30 mouse cellular contexts compared by ENCODE assay signal in the genomic region with DNA sequence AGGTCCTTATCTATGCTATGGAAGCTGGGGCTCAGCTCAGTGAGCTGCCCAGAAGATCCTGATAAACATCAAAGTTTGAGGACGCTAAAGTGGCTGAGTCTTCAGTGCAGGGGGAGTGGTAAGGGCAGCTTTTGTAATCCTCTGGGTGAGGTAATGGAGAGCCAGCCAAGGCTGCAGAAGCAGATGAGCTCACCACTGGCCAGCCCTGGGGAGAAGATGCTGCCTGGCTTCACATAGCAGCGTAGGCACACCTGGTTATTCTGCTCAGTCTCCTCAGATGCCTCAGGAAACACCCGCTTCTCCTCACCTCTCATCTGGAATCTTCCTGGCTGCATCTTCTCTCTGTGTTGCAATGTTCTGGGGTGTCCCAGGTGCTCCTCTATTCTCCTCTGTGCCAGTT. TPM values are rescaled to one million over a fixed set of nuclear protein-coding genes. Genes with fewer than 3 reads are reported as not detected.
DNase-seq lines count a peak whose midpoint lies in the region; ATAC-seq lines count a peak whose summit lies in the region.
"Had no signal": no experiment of that assay in that cellular context is flagged by ENCODE, and none has a peak within 500 bp of the region (broad histone marks: within the 10 kb centered on the region; RNA-seq: fewer than 3 reads in every experiment).

No protein-coding gene starts in this region.

- no peak overlapping the region for H3K27ac ChIP-seq in liver, embryonic 11.5 days (ENCODE audit: low read depth, low read length)
- H3K27ac ChIP-seq: gastrocnemius, adult 2 months; hindbrain, embryonic 12.5 days; kidney, embryonic 15.5 days; limb, embryonic 12.5 days; liver, embryonic 14.5 days; midbrain, embryonic 15.5 days; neural tube, embryonic 13.5 days; stomach, embryonic 15.5 days had no signal

- H3K27me3 ChIP-seq in liver, embryonic 11.5 days (replicated peaks; ENCODE audit: control insufficient read depth, insufficient read depth, low read length): no peaks in the 10 kb centered on the region
- H3K27me3 ChIP-seq: hindbrain, embryonic 12.5 days; kidney, embryonic 15.5 days; limb, embryonic 12.5 days; midbrain, embryonic 15.5 days; neural tube, embryonic 13.5 days; stomach, embryonic 15.5 days had no signal

- no peak overlapping the region for H3K4me2 ChIP-seq in liver, embryonic 11.5 days
- H3K4me2 ChIP-seq: hindbrain, embryonic 12.5 days; kidney, embryonic 15.5 days; limb, embryonic 12.5 days; midbrain, embryonic 15.5 days; neural tube, embryonic 13.5 days; stomach, embryonic 15.5 days had no signal

- DNase-seq in liver, embryonic 11.5 days (ENCODE audit: low spot score): no peak
- DNase-seq in liver: no peak
- DNase-seq in yolk sac, embryonic 10.5 days (ENCODE audit: low spot score): peak; percentile 36
- no peak for DNase-seq in ovary, adult 18-20 months (ENCODE audit: low spot score)
- no peak for DNase-seq in spleen, adult 12 weeks (ENCODE audit: low spot score)
- DNase-seq: cerebellum, adult 9-10 months; gastrocnemius, adult 2 months; heart, adult 11 months; kidney, postnatal 36 days; thymus, postnatal 25 days had no signal

- ATAC-seq in liver, embryonic 11.5 days (replicated peaks; ENCODE audit: low FRiP score): peak; percentile 41; the same call in 1 of the 2 replicates
- peak; percentile 22; the same call in 1 of the 2 replicates for ATAC-seq in common myeloid progenitor, adult 5-6 weeks (replicated peaks; ENCODE audit: low read depth, poor library complexity, severe bottlenecking)
- ATAC-seq in granulocyte monocyte progenitor cell, adult 5-6 weeks (replicated peaks; ENCODE audit: poor library complexity, severe bottlenecking): 0 out of 2 replicates have a peak, but pooled peaks have one; percentile 31
- ATAC-seq: forebrain, embryonic 14.5 days; intestine, postnatal 0 days; midbrain, embryonic 15.5 days had no signal

- no peaks in the 10 kb centered on the region for H3K9me3 ChIP-seq in liver, embryonic 11.5 days (ENCODE audit: control insufficient read depth, low read length)
- H3K9me3 ChIP-seq: hindbrain, embryonic 12.5 days; kidney, embryonic 15.5 days; limb, embryonic 12.5 days; midbrain, embryonic 15.5 days; neural tube, embryonic 13.5 days; stomach, embryonic 15.5 days had no signal

- no peaks in the 10 kb centered on the region for H3K4me1 ChIP-seq in liver, embryonic 11.5 days (replicated peaks; ENCODE audit: control insufficient read depth, insufficient read depth, low read length)
- H3K4me1 ChIP-seq: hindbrain, embryonic 12.5 days; kidney, embryonic 15.5 days; midbrain, embryonic 15.5 days; neural tube, embryonic 13.5 days; stomach, embryonic 15.5 days had no signal

- H3K36me3 ChIP-seq in liver, embryonic 11.5 days (ENCODE audit: control insufficient read depth, insufficient read depth, low read length): no peaks in the 10 kb centered on the region
- H3K36me3 ChIP-seq: hindbrain, embryonic 12.5 days; kidney, embryonic 15.5 days; limb, embryonic 12.5 days; midbrain, embryonic 15.5 days; neural tube, embryonic 13.5 days; stomach, embryonic 15.5 days had no signal

- no peak overlapping the region for H3K4me3 ChIP-seq in liver, embryonic 11.5 days (ENCODE audit: low read depth, low read length)
- H3K4me3 ChIP-seq: gastrocnemius, adult 2 months; hindbrain, embryonic 12.5 days; kidney, embryonic 15.5 days; limb, embryonic 12.5 days; midbrain, embryonic 15.5 days; myocyte; neural tube, embryonic 13.5 days; stomach, embryonic 15.5 days had no signal

- WGBS in liver, embryonic 11.5 days: 44% methylated on average over 3 of the region's 3 CpGs

- no peak overlapping the region for H3K9ac ChIP-seq in liver, embryonic 11.5 days (ENCODE audit: low read depth, low read length)
- H3K9ac ChIP-seq: hindbrain, embryonic 12.5 days; kidney, embryonic 15.5 days; limb, embryonic 12.5 days; liver, embryonic 14.5 days; midbrain, embryonic 15.5 days; neural tube, embryonic 13.5 days; stomach, embryonic 15.5 days had no signal

RNA-seq across cellular contexts. Expression of gene 5330417H12Rik, which starts 0.5 kb away (rescaled TPM):
- polyA plus RNA-seq in liver, embryonic 11.5 days (2014; fragmentation: Nextera tagmentation; extraction: Ambion mirVana): 0.19 TPM in 1 of 2 replicates, not detected in the other
- total RNA-seq in common myeloid progenitor, adult 5-6 weeks (2017): not detected in 2 replicates
- total RNA-seq in granulocyte monocyte progenitor cell, adult 5-6 weeks (2014; fragmentation: Nextera tagmentation): not detected in 2 replicates
- total RNA-seq in granulocyte monocyte progenitor cell, adult 5-6 weeks (2017): not detected in 2 replicates
- total RNA-seq: gastrocnemius, adult 2 months; heart, postnatal 25 days; layer of hippocampus, adult 8-10 months; left cerebral cortex, postnatal 14 days; megakaryocyte-erythroid progenitor cell, adult 5-6 weeks had no signal
- polyA plus RNA-seq: C2C12; forebrain, embryonic 14.5 days; frontal cortex, adult 2 months; heart, embryonic 14.5 days; hindbrain, embryonic 12.5 days; intestine, postnatal 0 days; kidney, embryonic 15.5 days; limb, embryonic 12.5 days; liver, embryonic 14.5 days; lung, embryonic 16.5 days; midbrain, embryonic 15.5 days; myocyte; neural tube, embryonic 13.5 days; stomach, embryonic 15.5 days had no signal

RNA-seq across cellular contexts. Expression of gene Ppfibp2, which starts 29.4 kb away (rescaled TPM):
- polyA plus RNA-seq in liver, embryonic 11.5 days (2014; fragmentation: Nextera tagmentation; extraction: Ambion mirVana): 8.8 and 9.1 TPM in 2 replicates
- total RNA-seq in common myeloid progenitor, adult 5-6 weeks (2017): 3.3 and 7.3 TPM in 2 replicates
- total RNA-seq in granulocyte monocyte progenitor cell, adult 5-6 weeks (2014; fragmentation: Nextera tagmentation): 3.0 and 9.9 TPM in 2 replicates
- total RNA-seq in granulocyte monocyte progenitor cell, adult 5-6 weeks (2017): 5.6 and 6.6 TPM in 2 replicates

RNA-seq across cellular contexts. Expression of gene Olfml1, which starts 57.2 kb away (rescaled TPM):
- polyA plus RNA-seq in liver, embryonic 11.5 days (2014; fragmentation: Nextera tagmentation; extraction: Ambion mirVana): 5.0 and 5.5 TPM in 2 replicates
- not detected in 2 replicates for total RNA-seq in common myeloid progenitor, adult 5-6 weeks (2017)
- total RNA-seq in granulocyte monocyte progenitor cell, adult 5-6 weeks (2014; fragmentation: Nextera tagmentation): not detected in 2 replicates
- not detected in 2 replicates for total RNA-seq in granulocyte monocyte progenitor cell, adult 5-6 weeks (2017)
- total RNA-seq: megakaryocyte-erythroid progenitor cell, adult 5-6 weeks had no signal
- polyA plus RNA-seq: C2C12, myocyte had no signal
